8 mouse cellular contexts compared by ENCODE assay signal in genomic region chr15:98165525-98165924, GRCm38 (mm10). TPM values are rescaled to one million over a fixed set of nuclear protein-coding genes. Genes with fewer than 3 reads are reported as not detected.
DNase-seq lines count a peak whose midpoint lies in the region; ATAC-seq and TF ChIP-seq lines count a peak whose summit lies in the region.

Asb8 (minus strand) TSS chr15:98165625.

- H3K9me3 ChIP-seq in lung, embryonic 15.5 days, result no peaks in the 10 kb centered on the region
- no peaks in the 10 kb centered on the region for H3K9me3 ChIP-seq in embryonic facial prominence, embryonic 12.5 days
- H3K9me3 ChIP-seq in heart, embryonic 14.5 days (ENCODE audit: control insufficient read depth, low read length), result no peaks in the 10 kb centered on the region

- H3K27ac ChIP-seq in lung, embryonic 15.5 days, result no peak within 1 kb of the TSS
- H3K27ac ChIP-seq in embryonic facial prominence, embryonic 12.5 days, result no peak within 1 kb of the TSS
- H3K27ac ChIP-seq in heart, embryonic 14.5 days (replicated peaks in 1 of 2; ENCODE audit: control insufficient read depth in 1 of 2, insufficient read depth in 1 of 2, low read depth in 2 of 2, low read length in 2 of 2), result no peak within 1 kb of the TSS

- peaks cover 11% of the 10 kb centered on the region for H3K4me1 ChIP-seq in lung, embryonic 15.5 days
- peaks cover 12% of the 10 kb centered on the region; the same call in 1 of the 2 replicates for H3K4me1 ChIP-seq in embryonic facial prominence, embryonic 12.5 days
- H3K4me1 ChIP-seq in heart, embryonic 14.5 days (ENCODE audit: control insufficient read depth in 2 of 2, insufficient read depth in 2 of 2, low read length in 2 of 2), result peaks cover 6 to 15% of the 10 kb centered on the region in 2 experiments

- WGBS in lung, embryonic 15.5 days, result 69% methylated on average over 5 of the region's 5 CpGs
- 76% methylated on average over 5 of the region's 5 CpGs for WGBS in embryonic facial prominence, embryonic 12.5 days
- 68% methylated on average over 5 of the region's 5 CpGs for WGBS in heart, embryonic 14.5 days

- H3K36me3 ChIP-seq in lung, embryonic 15.5 days, result no peaks in the 10 kb centered on the region
- H3K36me3 ChIP-seq in embryonic facial prominence, embryonic 12.5 days, result no peaks in the 10 kb centered on the region
- H3K36me3 ChIP-seq in heart, embryonic 14.5 days (ENCODE audit: control insufficient read depth, insufficient read depth, low read length), result no peaks in the 10 kb centered on the region
- H3K36me3 ChIP-seq in myocyte (ENCODE audit: control insufficient read depth, insufficient read depth), result no peaks in the 10 kb centered on the region

- H3K27me3 ChIP-seq in lung, embryonic 15.5 days, result peaks cover 59% of the 10 kb centered on the region
- peaks cover 48% of the 10 kb centered on the region for H3K27me3 ChIP-seq in embryonic facial prominence, embryonic 12.5 days
- H3K27me3 ChIP-seq in heart, embryonic 14.5 days (ENCODE audit: control insufficient read depth, insufficient read depth, low read length), result peaks cover 45% of the 10 kb centered on the region
- peaks cover 59% of the 10 kb centered on the region for H3K27me3 ChIP-seq in myocyte (ENCODE audit: control insufficient read depth, insufficient read depth, insufficient read length)

- no peak within 1 kb of the TSS for H3K4me2 ChIP-seq in lung, embryonic 15.5 days
- no peak within 1 kb of the TSS for H3K4me2 ChIP-seq in embryonic facial prominence, embryonic 12.5 days (replicated peaks)
- H3K4me2 ChIP-seq in heart, embryonic 14.5 days (ENCODE audit: low read length), result no peak within 1 kb of the TSS
- no peak within 1 kb of the TSS for H3K4me2 ChIP-seq in myocyte (ENCODE audit: low read depth)

- no peak within 1 kb of the TSS for H3K4me3 ChIP-seq in lung, embryonic 15.5 days
- H3K4me3 ChIP-seq in embryonic facial prominence, embryonic 12.5 days, result no peak within 1 kb of the TSS
- no peak within 1 kb of the TSS for H3K4me3 ChIP-seq in heart, embryonic 14.5 days (ENCODE audit: control insufficient read depth in 1 of 2, insufficient read depth in 1 of 2, low read depth in 1 of 2, low read length in 2 of 2)
- H3K4me3 ChIP-seq in myocyte, result no peak within 1 kb of the TSS

- H3ac ChIP-seq in myocyte (ENCODE audit: control insufficient read depth, insufficient read length), result no peak within 1 kb of the TSS

- no peak for ATAC-seq in lung, embryonic 15.5 days (ENCODE audit: borderline replicate concordance, extremely low read depth, low FRiP score, low TSS enrichment)
- ATAC-seq in embryonic facial prominence, embryonic 12.5 days (ENCODE audit: insufficient number of reproducible peaks, insufficient read depth, low FRiP score, low TSS enrichment), result no peak
- ATAC-seq in heart, embryonic 14.5 days (ENCODE audit: insufficient number of reproducible peaks, insufficient read depth, low FRiP score, low read depth), result no peak
- no peak for ATAC-seq in erythroid progenitor cell, adult 5-6 weeks (replicated peaks; ENCODE audit: low FRiP score, poor library complexity, severe bottlenecking)

- no peak for DNase-seq in lung, postnatal 4 days
- no peak for DNase-seq in left cerebral cortex, postnatal 14 days (ENCODE audit: low spot score in 2 of 2)
- no peak for DNase-seq in Muller cell, postnatal 12 days (ENCODE audit: inconsistent ontology term)

- no peak for TF ChIP-seq POLR2A in myocyte (IDR thresholded peaks at IDR 0.05; ENCODE audit: insufficient read length, low read depth)

- no peak within 1 kb of the TSS for H3K9ac ChIP-seq in lung, embryonic 15.5 days
- no peak within 1 kb of the TSS for H3K9ac ChIP-seq in embryonic facial prominence, embryonic 12.5 days
- H3K9ac ChIP-seq in heart, embryonic 14.5 days (ENCODE audit: low read length), result no peak within 1 kb of the TSS

- no peaks in the 10 kb centered on the region for H3K79me2 ChIP-seq in myocyte (ENCODE audit: control insufficient read depth, insufficient read depth)

- intact Hi-C loops in left cerebral cortex, postnatal 14 days (cut with DNase I), result loop anchor here (5.0 to 10.0 kb wide), 2 partner anchors 73 to 201 kb away; partner anchors contain the start of genes Pfkm, Senp1 and Tmem106c

TF ChIP-seq in myocyte, 11 proteins besides CTCF, POLR2A, EP300 and RAD21:
- no peak for TF ChIP-seq E2F4 (IDR thresholded peaks at IDR 0.05; ENCODE audit: insufficient read depth)
- TF ChIP-seq CEBPB (IDR thresholded peaks at IDR 0.05; ENCODE audit: insufficient read depth, poor library complexity, severe bottlenecking), result no peak
- no peak for TF ChIP-seq POLR2AphosphoS2 (IDR thresholded peaks at IDR 0.05; ENCODE audit: insufficient read length, low read depth)
- no peak for TF ChIP-seq MYOD1 (IDR thresholded peaks at IDR 0.05; ENCODE audit: control insufficient read depth in 1 of 3, insufficient read length in 2 of 3, low read depth in 2 of 3)
- TF ChIP-seq MAX (IDR thresholded peaks at IDR 0.05; ENCODE audit: low read depth), result no peak
- TF ChIP-seq SRF (IDR thresholded peaks at IDR 0.05; ENCODE audit: control insufficient read depth, insufficient read length, low read depth), result no peak
- no peak for TF ChIP-seq TCF12 (IDR thresholded peaks at IDR 0.05; ENCODE audit: insufficient read depth, poor library complexity, severe bottlenecking)
- TF ChIP-seq USF1 (IDR thresholded peaks at IDR 0.05; ENCODE audit: low read depth), result no peak
- no peak for TF ChIP-seq MYOG (IDR thresholded peaks at IDR 0.05; ENCODE audit: control insufficient read depth in 1 of 3, insufficient read depth in 1 of 3, insufficient read length in 2 of 3, low read depth in 2 of 3)
- no peak for TF ChIP-seq REST (IDR thresholded peaks at IDR 0.05; ENCODE audit: insufficient read depth, insufficient read length)
- no peak for TF ChIP-seq TCF3 (IDR thresholded peaks at IDR 0.05; ENCODE audit: insufficient read length, low read depth)
TF ChIP-seq in myocyte: peak in this region for 0.

RNA-seq across cellular contexts. Expression of gene Asb8, which starts in this region (rescaled TPM):
- polyA plus RNA-seq in lung, embryonic 15.5 days (2015; fragmentation: Nextera tagmentation; extraction: Ambion mirVana), result 43.6 and 44.4 TPM in 2 replicates
- polyA plus RNA-seq in embryonic facial prominence, embryonic 12.5 days (2016; fragmentation: Nextera tagmentation; extraction: Ambion mirVana), result 46.4 and 47.2 TPM in 2 replicates
- 109 and 111 TPM in 2 replicates for polyA plus RNA-seq in heart, embryonic 14.5 days (2014; fragmentation: Nextera tagmentation; extraction: Ambion mirVana)
- 10 to 100 TPM; 43.4 to 45.4 TPM for total RNA-seq in left cerebral cortex, postnatal 14 days (2021)
- 50.3 TPM for polyA plus RNA-seq in myocyte (2012; fragmentation: generic; extraction: Trizol)
- total RNA-seq in erythroid progenitor cell, adult 5-6 weeks (2015; ENCODE audit: low replicate concordance), result 8.8 and 28.8 TPM in 2 replicates
- total RNA-seq in erythroid progenitor cell, adult 5-6 weeks (2017; ENCODE audit: low replicate concordance), result 4.2 and 8.1 TPM in 2 replicates
